Mouse (Mus musculus) intestine, embryonic 16.5 days (tissue): ENCODE measurements around the gene Spdye4b. TPM values are rescaled to one million over a fixed set of nuclear protein-coding genes. Genes with fewer than 3 reads are reported as not detected.
A peak's percentile ranks its signal among the peaks of the same experiment; 100 is the strongest.
"Not testable (repeated sequence)": the region's sequence is repeated elsewhere in the genome, so short reads cannot be mapped to it uniquely, and the experiment has no call there.

Experiments used
- ATAC-seq: fragments of 200-750 bp; cut with Nextera tagmentation; 2 replicates; pipeline ENCODE4 v1.8.0; 2017; ENCODE audit warnings: moderate TSS enrichment, moderate library complexity
- H3K27ac ChIP-seq: fragments of 300-500 bp; sonication (generic); 2 replicates; pipeline ENCODE4 v1.5.1; 2014; ENCODE audit warnings: mild to moderate bottlenecking, low read length
- H3K27me3 ChIP-seq: fragments of 300-500 bp; sonication (generic); replicated peaks from 2 replicates; pipeline ENCODE4 v1.6.1; 2014; ENCODE audit warnings: low read length, control low read depth, mixed read lengths; ENCODE audit not compliant: control insufficient read depth, insufficient read depth
- H3K36me3 ChIP-seq: fragments of 300-500 bp; sonication (generic); 2 replicates; pipeline ENCODE4 v1.6.1; 2014; ENCODE audit warnings: low read length, control low read depth; ENCODE audit not compliant: control insufficient read depth, insufficient read depth
- H3K4me1 ChIP-seq: fragments of 300-500 bp; sonication (generic); 2 replicates; pipeline ENCODE4 v1.6.1; 2014; ENCODE audit warnings: low read length, control low read depth, mixed read lengths; ENCODE audit not compliant: control insufficient read depth, insufficient read depth
- H3K4me2 ChIP-seq: fragments of 300-500 bp; sonication (generic); 2 replicates; pipeline ENCODE4 v1.6.1; 2014; ENCODE audit warnings: low read depth, low read length, control low read depth
- H3K4me3 ChIP-seq: fragments of 300-500 bp; sonication (generic); 2 replicates; pipeline ENCODE4 v1.5.1; 2014; ENCODE audit warnings: mild to moderate bottlenecking, low read length
- H3K9ac ChIP-seq: fragments of 300-500 bp; sonication (generic); 2 replicates; pipeline ENCODE4 v1.6.1; 2014; ENCODE audit warnings: low read depth, low read length
- H3K9me3 ChIP-seq: fragments of 300-500 bp; sonication (generic); 2 replicates; pipeline ENCODE4 v1.6.1; 2016; ENCODE audit warnings: low read length, control low read depth; ENCODE audit not compliant: control insufficient read depth
- WGBS: fragments of 180-500 bp; shearing (Covaris S2); extraction: QIAGEN DNeasy Blood & Tissue Kit; methylation state at CpG from one replicate; pipeline ENCODE4 v1.1.7; 2014; 5-methylcytosine and 5-hydroxymethylcytosine counted together
- polyA plus RNA-seq: library from polyadenylated mRNA; unstranded; fragments of >200 nt; fragmentation: Nextera tagmentation; extraction: Ambion mirVana; gene quantifications from 2 replicates; pipeline ENCODE4 v1.2.1, GENCODE M21; 2015

Spdye4b gene
- polyA plus RNA-seq, 1 experiment from 2014 or later: not detected

DNA sequence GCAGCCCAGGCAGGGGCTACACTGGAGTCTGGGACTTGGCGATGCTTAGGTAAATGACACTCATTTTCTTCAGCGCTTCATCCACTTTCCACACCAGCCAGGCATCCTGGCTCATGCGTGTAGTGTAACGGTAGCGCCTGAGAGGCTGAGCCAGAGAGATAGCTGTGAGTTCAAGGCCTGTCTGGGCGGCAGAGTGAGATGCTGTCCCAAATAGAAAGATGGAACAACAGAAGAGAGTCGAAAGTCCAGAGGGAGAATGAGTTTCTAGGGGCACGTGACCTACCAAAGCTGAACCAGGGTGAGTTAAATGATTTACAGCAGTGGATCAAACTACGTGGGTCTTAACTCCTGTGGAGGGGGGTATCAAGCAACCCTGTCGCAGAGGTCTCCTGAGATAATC lies 27.1 kb upstream of the Spdye4b start:
- no peak overlapping the region for H3K27ac ChIP-seq
- peaks cover 12% of the 10 kb centered on the region for H3K27me3 ChIP-seq
- ATAC-seq: no peak
- no peak overlapping the region for H3K4me3 ChIP-seq
- H3K9me3 ChIP-seq: peaks cover 3% of the 10 kb centered on the region; the same call in 1 of the 2 replicates
- no peak overlapping the region for H3K4me2 ChIP-seq
- 82% methylated on average over 10 of the region's 10 CpGs for WGBS
- no peaks in the 10 kb centered on the region for H3K36me3 ChIP-seq
- no peaks in the 10 kb centered on the region for H3K4me1 ChIP-seq
- no peak overlapping the region for H3K9ac ChIP-seq

DNA sequence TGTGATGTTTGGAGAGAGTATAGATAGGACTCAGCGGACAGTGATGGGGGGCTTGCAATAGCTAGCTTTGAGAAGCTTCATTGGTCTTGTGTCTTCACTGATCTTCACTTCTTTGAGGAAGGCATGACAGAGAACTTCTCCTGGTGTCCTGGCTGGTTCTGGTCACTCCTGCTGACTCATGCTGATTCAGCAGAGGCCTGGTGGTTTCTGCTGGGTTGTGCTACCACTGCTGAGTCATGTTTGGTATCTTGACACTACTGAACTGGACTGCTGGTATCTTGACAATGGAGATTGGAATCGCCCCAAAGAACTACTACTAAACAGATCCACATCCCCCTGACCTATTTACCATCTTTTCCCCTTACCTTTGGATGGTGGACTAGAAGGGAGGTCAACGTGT lies 25.3 kb upstream of the Spdye4b start:
- Histone ChIP-seq H3K36me3 (no peaks in the 10 kb centered on the region), H3K27me3 (peaks cover 14% of the 10 kb centered on the region), H3K9ac (no peak overlapping the region), H3K4me3 (no peak overlapping the region), H3K9me3 (no peaks in the 10 kb centered on the region; the same call in 1 of the 2 replicates), H3K4me2 (no peak overlapping the region), H3K27ac (no peak overlapping the region), H3K4me1 (no peaks in the 10 kb centered on the region)
- ATAC-seq: no peak
- 92% methylated on average over 3 of the region's 3 CpGs for WGBS

DNA sequence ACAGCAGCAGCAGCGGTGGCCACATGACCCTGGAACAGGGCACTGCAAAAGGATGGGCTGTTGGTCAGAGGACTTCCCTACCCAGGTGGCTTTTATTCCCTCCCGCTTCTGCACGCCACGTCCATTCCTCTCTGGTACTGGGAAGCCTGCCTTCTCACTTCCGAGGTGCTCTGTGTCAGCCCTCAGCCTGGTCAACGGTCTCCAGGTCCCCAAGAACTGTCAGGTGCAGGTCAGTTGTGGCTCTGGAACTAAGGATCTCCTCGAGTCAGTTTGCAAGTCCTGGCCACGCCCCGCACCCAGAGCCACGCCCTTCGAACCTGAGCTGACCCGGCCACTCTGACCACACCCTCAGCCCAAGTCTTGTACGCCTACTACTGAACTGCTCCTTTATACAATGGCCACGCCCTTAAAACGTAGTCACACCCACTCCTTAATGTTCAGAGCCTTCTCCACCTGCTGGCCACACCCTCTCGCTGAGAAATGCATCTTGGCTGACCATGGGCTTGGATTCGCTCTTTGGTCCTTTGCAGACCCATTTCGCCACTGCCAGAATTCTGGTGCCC lies 15.2 kb upstream of the Spdye4b start:
- Histone ChIP-seq H3K4me1 (no peaks in the 10 kb centered on the region; the same call in 1 of the 2 replicates), H3K4me3 (no peak overlapping the region), H3K36me3 (no peaks in the 10 kb centered on the region), H3K9me3 (no peaks in the 10 kb centered on the region), H3K4me2 (peak overlapping the region; percentile 32), H3K27ac (no peak overlapping the region), H3K27me3 (no peaks in the 10 kb centered on the region), H3K9ac (no peak overlapping the region)
- ATAC-seq: peak; percentile 96
- WGBS: 9% methylated on average over 18 of the region's 18 CpGs

DNA sequence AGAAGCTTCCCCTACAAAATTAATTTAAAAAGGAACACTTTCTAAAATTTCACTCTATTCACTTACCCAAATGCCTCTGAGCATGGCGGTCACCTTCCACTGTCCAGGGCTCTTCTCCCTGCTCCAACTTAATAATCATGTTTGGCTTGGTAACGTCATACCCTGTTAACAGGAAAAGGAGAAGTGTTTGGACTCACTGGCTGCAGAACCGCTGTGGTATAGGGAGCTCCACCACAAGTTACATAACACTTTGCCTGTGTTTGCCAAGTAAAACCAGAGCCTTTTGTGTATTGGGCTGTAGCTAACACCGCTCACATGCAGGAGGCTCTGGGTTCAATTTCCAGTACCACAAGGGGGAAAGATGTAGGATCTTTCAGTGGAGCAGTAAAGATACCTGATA lies 4.8 kb upstream of the Spdye4b start:
- Histone ChIP-seq H3K27me3 (no peaks in the 10 kb centered on the region), H3K27ac (no peak overlapping the region), H3K4me1 (peaks cover 9% of the 10 kb centered on the region), H3K9ac (no peak overlapping the region), H3K4me3 (no peak overlapping the region), H3K9me3 (peaks cover 6% of the 10 kb centered on the region), H3K4me2 (no peak overlapping the region), H3K36me3 (peaks cover 52% of the 10 kb centered on the region)
- ATAC-seq: no peak
- WGBS: 90% methylated on average over 4 of the region's 4 CpGs

DNA sequence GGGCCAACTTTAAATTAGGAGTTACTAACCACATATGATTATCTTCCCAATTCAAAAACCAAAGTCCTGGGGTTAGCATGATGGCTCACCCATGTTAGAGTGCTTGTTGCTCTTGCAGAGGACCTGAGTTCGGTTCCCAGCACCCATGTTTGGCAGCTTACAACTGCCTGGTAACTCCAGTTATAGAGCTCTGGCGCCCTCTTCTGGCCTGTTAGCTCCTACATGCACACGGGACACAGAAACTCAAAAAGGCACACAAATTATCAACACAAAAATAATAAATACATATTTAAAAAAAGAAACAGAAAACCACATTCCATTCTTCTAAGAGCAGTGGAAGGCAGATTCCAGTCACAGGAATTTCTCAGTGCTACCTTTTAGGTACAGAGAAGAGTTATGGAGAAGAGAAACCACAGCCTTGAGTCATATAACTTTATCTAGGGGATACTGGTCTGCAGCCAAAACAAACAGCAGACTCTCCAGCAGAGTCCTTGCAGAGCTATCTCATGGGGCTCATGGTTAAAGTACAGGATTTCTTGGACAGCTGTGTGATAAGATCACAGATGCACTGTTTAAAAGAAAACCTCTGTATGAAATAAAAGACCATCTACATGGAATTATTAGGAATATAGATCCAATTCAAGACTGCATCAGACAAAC lies 3.1 kb upstream of the Spdye4b start:
- peaks cover 9% of the 10 kb centered on the region for H3K4me1 ChIP-seq
- 96% methylated on average over 3 of the region's 3 CpGs for WGBS
- no peak overlapping the region for H3K4me2 ChIP-seq
- H3K27ac ChIP-seq: no peak overlapping the region
- no peak for ATAC-seq
- H3K4me3 ChIP-seq: no peak overlapping the region
- H3K27me3 ChIP-seq: no peaks in the 10 kb centered on the region
- peaks cover 42% of the 10 kb centered on the region for H3K36me3 ChIP-seq
- H3K9ac ChIP-seq: no peak overlapping the region
- peaks cover 6% of the 10 kb centered on the region for H3K9me3 ChIP-seq

DNA sequence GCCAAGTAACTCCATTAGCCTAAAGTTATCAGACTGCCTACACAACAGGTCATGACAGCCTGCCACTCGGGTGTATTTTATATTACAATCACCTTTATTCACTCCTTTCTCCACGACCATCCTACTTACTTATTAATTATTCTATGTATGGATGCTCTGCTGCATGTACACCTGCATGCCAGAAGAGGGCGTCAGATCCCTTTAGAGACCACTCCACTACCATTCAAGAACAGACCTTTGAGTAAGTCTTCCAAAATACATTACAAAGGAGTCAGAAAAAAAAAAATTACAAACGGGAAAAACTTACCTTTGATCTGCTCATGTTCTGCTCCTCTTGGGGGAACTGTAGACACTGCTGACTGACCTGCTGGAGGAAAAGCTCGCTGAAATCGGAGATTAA lies 1.6 kb upstream of the Spdye4b start:
- WGBS: 42% methylated on average over 6 of the region's 6 CpGs
- peak overlapping the region; percentile 54 for H3K4me2 ChIP-seq
- no peak overlapping the region for H3K27ac ChIP-seq
- H3K9ac ChIP-seq: no peak overlapping the region
- no peaks in the 10 kb centered on the region for H3K27me3 ChIP-seq
- no peak for ATAC-seq
- H3K4me1 ChIP-seq: peaks cover 9% of the 10 kb centered on the region
- H3K9me3 ChIP-seq: peaks cover 6% of the 10 kb centered on the region
- peaks cover 27% of the 10 kb centered on the region for H3K36me3 ChIP-seq
- peak overlapping the region; percentile 72; the same call in 1 of the 2 replicates for H3K4me3 ChIP-seq

DNA sequence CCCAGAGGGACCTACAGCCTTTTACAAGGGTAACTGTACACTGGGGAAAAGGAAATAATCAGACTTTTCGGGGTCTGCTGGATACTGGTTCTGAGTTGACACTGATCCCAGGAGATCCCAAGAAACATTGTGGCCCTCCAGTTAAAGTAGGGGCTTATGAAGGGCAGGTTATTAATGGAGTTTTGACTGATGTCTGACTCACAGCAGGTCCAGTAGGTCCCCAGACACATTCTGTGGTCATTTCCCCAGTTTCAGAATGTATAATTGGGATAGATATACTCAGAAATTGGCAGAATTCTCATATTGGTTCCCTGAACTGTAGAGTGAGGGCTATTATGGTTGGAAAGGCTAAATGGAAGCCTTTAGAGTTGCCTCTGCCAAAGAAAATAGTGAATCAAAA lies 7.2 kb downstream of the Spdye4b start:
- not testable (repeated sequence) for H3K4me3 ChIP-seq, H3K9ac ChIP-seq, H3K4me2 ChIP-seq, ATAC-seq, H3K9me3 ChIP-seq, H3K27me3 ChIP-seq, H3K27ac ChIP-seq, H3K4me1 ChIP-seq, H3K36me3 ChIP-seq
- WGBS: no CpG with 5 or more reads among the region's 1 CpGs

DNA sequence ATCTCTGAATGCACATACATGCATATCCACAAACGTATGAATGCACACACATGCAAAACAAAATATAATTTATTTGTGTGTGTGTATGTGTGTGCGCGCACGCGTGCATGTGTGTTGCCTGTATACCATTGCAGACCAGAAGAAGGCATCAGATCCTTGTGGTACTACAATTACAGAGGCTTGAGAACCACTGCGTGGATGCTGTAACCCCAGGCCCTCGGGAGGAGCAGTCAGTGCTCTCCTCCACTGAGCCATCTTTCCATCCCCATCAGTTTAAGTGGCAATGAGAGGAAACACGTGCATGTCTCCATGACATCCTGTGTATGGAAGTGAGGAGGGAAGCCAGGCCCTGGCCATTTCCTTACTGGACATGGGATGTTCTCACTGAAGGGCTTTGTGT lies 12.0 kb downstream of the Spdye4b start:
- Histone ChIP-seq H3K4me3 (no peak overlapping the region), H3K4me2 (no peak overlapping the region), H3K4me1 (no peaks in the 10 kb centered on the region), H3K27me3 (no peaks in the 10 kb centered on the region), H3K9me3 (no peaks in the 10 kb centered on the region), H3K9ac (no peak overlapping the region), H3K27ac (no peak overlapping the region), H3K36me3 (no peaks in the 10 kb centered on the region)
- 88% methylated on average over 8 of the region's 8 CpGs for WGBS
- ATAC-seq: no peak

DNA sequence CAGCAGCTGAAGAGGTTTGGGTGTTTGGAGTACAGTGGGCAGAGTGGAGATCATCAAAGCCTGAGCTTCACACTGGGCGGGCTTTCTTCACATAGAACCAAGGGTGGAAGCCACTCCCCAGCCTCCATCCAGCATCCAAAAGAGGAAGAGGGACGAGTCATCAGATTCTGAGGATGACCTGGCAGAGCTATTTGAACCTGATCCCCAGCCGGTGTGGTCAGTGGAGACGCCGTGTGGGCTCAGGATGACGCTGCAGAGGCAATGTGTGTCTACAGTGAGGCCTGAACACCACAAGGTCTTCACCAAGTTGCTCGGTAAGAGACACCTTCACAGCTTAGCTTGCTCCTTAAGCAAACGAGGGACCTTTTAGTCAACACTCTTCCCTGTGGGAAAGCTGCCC lies 13.9 kb downstream of the Spdye4b start:
- not testable (repeated sequence) for H3K9ac ChIP-seq, H3K4me3 ChIP-seq, H3K4me1 ChIP-seq, H3K27me3 ChIP-seq, H3K4me2 ChIP-seq, H3K36me3 ChIP-seq, H3K9me3 ChIP-seq, H3K27ac ChIP-seq, ATAC-seq
- 62% methylated on average over 8 of the region's 8 CpGs for WGBS

DNA sequence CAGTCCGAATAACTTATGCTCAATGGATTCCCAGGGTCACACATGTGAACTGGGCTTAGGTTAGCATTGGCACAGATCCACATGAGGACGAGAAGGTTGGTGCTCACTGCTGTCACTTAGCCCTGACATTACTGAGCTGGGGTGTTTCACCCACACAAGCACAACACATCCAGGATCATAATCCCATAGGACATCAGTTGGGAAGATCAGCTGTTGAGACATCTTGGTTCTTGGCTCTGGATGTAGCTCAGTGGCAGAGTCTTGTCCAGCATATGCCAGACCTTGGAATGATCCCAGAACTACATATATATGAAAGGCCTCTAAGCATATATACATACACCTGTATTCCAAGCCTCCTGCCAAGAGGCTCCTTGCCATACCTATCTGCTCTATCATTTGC lies 14.3 kb downstream of the Spdye4b start:
- no peak overlapping the region for H3K27ac ChIP-seq
- no peaks in the 10 kb centered on the region for H3K36me3 ChIP-seq
- H3K4me1 ChIP-seq: no peaks in the 10 kb centered on the region
- no peak overlapping the region for H3K4me3 ChIP-seq
- H3K9me3 ChIP-seq: no peaks in the 10 kb centered on the region
- H3K9ac ChIP-seq: no peak overlapping the region
- ATAC-seq: no peak
- 80% methylated on average over 2 of the region's 2 CpGs for WGBS
- no peaks in the 10 kb centered on the region for H3K27me3 ChIP-seq
- no peak overlapping the region for H3K4me2 ChIP-seq
